Mouse (Mus musculus) embryonic facial prominence, embryonic 11.5 days (tissue): ENCODE measurements around the gene Frmd4a. TPM values are rescaled to one million over a fixed set of nuclear protein-coding genes. Genes with fewer than 3 reads are reported as not detected.
A peak's percentile ranks its signal among the peaks of the same experiment; 100 is the strongest.
"Not testable (repeated sequence)": the region's sequence is repeated elsewhere in the genome, so short reads cannot be mapped to it uniquely, and the experiment has no call there.

Experiments used
- ATAC-seq: fragments of 200-750 bp; cut with Nextera tagmentation; replicated peaks from 2 replicates; pipeline ENCODE4 v1.8.0; 2017; ENCODE audit warnings: low read depth; ENCODE audit not compliant: insufficient number of reproducible peaks, low FRiP score, low TSS enrichment
- DNase-seq: peaks from one replicate; pipeline ENCODE4 v3.0.0-alpha.2; 2015; ENCODE audit warnings: low spot score
- H3K27ac ChIP-seq: fragments of 300-500 bp; sonication (generic); replicated peaks from 2 replicates; pipeline ENCODE4 v1.5.1; 2014; ENCODE audit warnings: mild to moderate bottlenecking, low read depth, low read length, control low read depth
- H3K27me3 ChIP-seq: fragments of 300-500 bp; sonication (generic); 2 replicates; pipeline ENCODE4 v1.6.1; 2014; ENCODE audit warnings: mild to moderate bottlenecking, low read length, moderate library complexity, mixed read lengths; ENCODE audit not compliant: control insufficient read depth, insufficient read depth
- H3K36me3 ChIP-seq: fragments of 300-500 bp; sonication (generic); replicated peaks from 2 replicates; pipeline ENCODE4 v1.6.1; 2014; ENCODE audit warnings: low read depth, mild to moderate bottlenecking, low read length, moderate library complexity, mixed read lengths; ENCODE audit not compliant: control insufficient read depth, insufficient read depth
- H3K4me1 ChIP-seq: fragments of 300-500 bp; sonication (generic); 2 replicates; pipeline ENCODE4 v1.6.1; 2014; ENCODE audit warnings: low read length, mixed read lengths; ENCODE audit not compliant: control insufficient read depth, insufficient read depth
- H3K4me2 ChIP-seq: fragments of 300-500 bp; sonication (generic); 2 replicates; pipeline ENCODE4 v1.6.1; 2014; ENCODE audit warnings: low read depth, mild to moderate bottlenecking, control low read depth, low read length, moderate library complexity
- H3K4me3 ChIP-seq: fragments of 300-500 bp; sonication (generic); 2 replicates; pipeline ENCODE4 v1.5.1; 2014; ENCODE audit warnings: low read depth, low read length, control low read depth
- H3K9ac ChIP-seq: fragments of 300-500 bp; sonication (generic); replicated peaks from 2 replicates; pipeline ENCODE4 v1.6.1; 2014; ENCODE audit warnings: mild to moderate bottlenecking, control low read depth, low read length
- H3K9me3 ChIP-seq: fragments of 300-500 bp; sonication (generic); replicated peaks from 2 replicates; pipeline ENCODE4 v1.6.1; 2016; ENCODE audit warnings: mild to moderate bottlenecking, low read length, inconsistent platforms, mixed read lengths; ENCODE audit not compliant: control insufficient read depth
- WGBS: fragments of 180-500 bp; shearing (Covaris S2); extraction: QIAGEN DNeasy Blood & Tissue Kit; methylation state at CpG from one replicate; pipeline ENCODE4 v1.1.7; 2014; 5-methylcytosine and 5-hydroxymethylcytosine counted together
- polyA plus RNA-seq: library from polyadenylated mRNA; unstranded; fragments of >200 nt; fragmentation: Nextera tagmentation; extraction: Ambion mirVana; gene quantifications from 2 replicates; pipeline ENCODE4 v1.2.1, GENCODE M21; 2014

Gene Frmd4a
- polyA plus RNA-seq, 1 experiment from 2014 or later, result 38.5 TPM

DNA sequence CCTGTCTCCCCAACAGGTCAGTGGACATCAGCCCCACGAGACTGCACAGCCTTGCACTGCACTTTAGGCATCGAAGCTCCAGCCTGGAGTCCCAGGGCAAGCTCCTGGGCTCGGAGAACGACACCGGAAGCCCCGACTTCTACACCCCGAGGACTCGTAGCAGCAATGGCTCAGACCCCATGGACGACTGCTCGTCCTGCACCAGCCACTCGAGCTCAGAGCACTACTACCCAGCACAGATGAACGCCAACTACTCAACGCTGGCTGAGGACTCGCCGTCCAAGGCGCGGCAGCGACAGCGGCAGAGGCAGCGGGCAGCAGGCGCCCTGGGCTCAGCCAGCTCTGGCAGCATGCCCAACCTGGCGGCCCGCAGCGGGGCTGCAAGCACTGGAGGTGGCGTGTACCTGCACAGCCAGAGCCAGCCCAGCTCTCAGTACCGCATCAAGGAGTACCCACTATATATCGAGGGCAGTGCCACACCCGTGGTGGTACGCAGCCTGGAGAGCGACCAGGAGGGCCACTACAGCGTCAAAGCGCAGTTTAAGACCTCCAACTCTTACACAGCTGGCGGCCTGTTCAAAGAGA, 585.9 kb downstream of the Frmd4a start:
- WGBS, result 89% methylated on average over 33 of the region's 33 CpGs

GRCm38 (mm10) chr2:4606559-4606958, 589.0 kb downstream of the Frmd4a start:
- H3K27me3 ChIP-seq, result no peaks in the 10 kb centered on the region
- H3K27ac ChIP-seq, result no peak overlapping the region
- H3K4me1 ChIP-seq, result no peaks in the 10 kb centered on the region
- H3K9me3 ChIP-seq, result no peaks in the 10 kb centered on the region
- no peak for DNase-seq
- no peak for ATAC-seq
- H3K9ac ChIP-seq, result no peak overlapping the region
- H3K36me3 ChIP-seq, result peaks cover 18% of the 10 kb centered on the region
- H3K4me3 ChIP-seq, result no peak overlapping the region
- 90% methylated on average over 3 of the region's 3 CpGs for WGBS
- H3K4me2 ChIP-seq, result no peak overlapping the region

More for the DNA sequence above, 585.9 kb downstream of the Frmd4a start:
- H3K27me3 ChIP-seq, result no peaks in the 10 kb centered on the region
- no peak for DNase-seq
- no peaks in the 10 kb centered on the region; the same call in 1 of the 2 replicates for H3K4me1 ChIP-seq
- no peak overlapping the region for H3K9ac ChIP-seq
- H3K27ac ChIP-seq, result no peak overlapping the region
- peaks cover 15% of the 10 kb centered on the region for H3K36me3 ChIP-seq
- H3K4me2 ChIP-seq, result no peak overlapping the region
- no peaks in the 10 kb centered on the region for H3K9me3 ChIP-seq
- no peak overlapping the region for H3K4me3 ChIP-seq
- no peak for ATAC-seq

- ATAC-seq (no peak), DNase-seq (no peak)
- Histone ChIP-seq H3K4me1 (no peaks in the 10 kb centered on the region), H3K9me3 (no peaks in the 10 kb centered on the region), H3K4me3 (no peak overlapping the region), H3K9ac (no peak overlapping the region), H3K36me3 (peaks cover 15% of the 10 kb centered on the region), H3K27me3 (no peaks in the 10 kb centered on the region), H3K4me2 (no peak overlapping the region), H3K27ac (no peak overlapping the region)
- 78% methylated on average over 3 of the region's 3 CpGs for WGBS
Observed at GRCm38 (mm10) chr2:4608253-4608652, 590.7 kb downstream of the Frmd4a start.

- Histone ChIP-seq H3K4me3 (no peak overlapping the region), H3K36me3 (peaks cover 7% of the 10 kb centered on the region), H3K9me3 (no peaks in the 10 kb centered on the region), H3K4me2 (no peak overlapping the region), H3K4me1 (no peaks in the 10 kb centered on the region), H3K27ac (no peak overlapping the region), H3K9ac (no peak overlapping the region), H3K27me3 (no peaks in the 10 kb centered on the region)
- no peak for DNase-seq
- WGBS, result 91% methylated on average over 10 of the region's 10 CpGs
- no peak for ATAC-seq
Observed at GRCm38 (mm10) chr2:4609433-4609832, 591.9 kb downstream of the Frmd4a start.

GRCm38 (mm10) chr2:4611295-4611694, 593.8 kb downstream of the Frmd4a start:
- peaks cover 3% of the 10 kb centered on the region for H3K36me3 ChIP-seq
- no peak for DNase-seq
- no peak for ATAC-seq
- no peak overlapping the region for H3K27ac ChIP-seq
- H3K27me3 ChIP-seq, result no peaks in the 10 kb centered on the region
- H3K4me3 ChIP-seq, result no peak overlapping the region
- 68% methylated on average over 6 of the region's 6 CpGs for WGBS
- no peaks in the 10 kb centered on the region for H3K4me1 ChIP-seq
- H3K9me3 ChIP-seq, result no peaks in the 10 kb centered on the region
- H3K9ac ChIP-seq, result no peak overlapping the region
- no peak overlapping the region for H3K4me2 ChIP-seq

DNA sequence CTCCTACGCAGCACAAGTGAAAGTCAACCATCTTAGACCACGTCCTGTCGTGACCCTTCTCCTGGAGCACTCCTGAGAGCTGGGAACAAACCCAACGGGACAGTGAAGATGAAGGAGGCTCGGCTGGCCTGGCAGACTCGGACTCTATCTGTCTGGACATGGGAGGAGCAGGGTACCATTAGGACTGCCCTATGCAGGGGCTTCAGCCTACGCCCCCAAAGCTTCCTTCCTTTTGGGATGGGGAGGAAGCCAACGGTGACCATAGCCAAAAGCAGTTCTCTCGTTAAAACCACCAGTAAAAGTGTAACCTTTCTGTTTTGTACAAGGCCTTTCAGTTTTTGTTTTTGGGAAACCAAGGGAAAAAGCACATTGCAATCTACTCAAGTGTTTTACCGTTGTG, 594.2 kb downstream of the Frmd4a start:
- H3K27ac ChIP-seq, result no peak overlapping the region
- 94% methylated on average over 10 of the region's 10 CpGs for WGBS
- H3K9me3 ChIP-seq, result no peaks in the 10 kb centered on the region
- ATAC-seq (no peak), DNase-seq (no peak)
- no peaks in the 10 kb centered on the region for H3K4me1 ChIP-seq
- no peak overlapping the region for H3K4me3 ChIP-seq
- peaks cover 3% of the 10 kb centered on the region for H3K36me3 ChIP-seq
- H3K9ac ChIP-seq, result no peak overlapping the region
- no peaks in the 10 kb centered on the region for H3K27me3 ChIP-seq
- H3K4me2 ChIP-seq, result no peak overlapping the region

- H3K36me3 ChIP-seq, H3K9me3 ChIP-seq, DNase-seq, H3K4me1 ChIP-seq, H3K9ac ChIP-seq, H3K4me2 ChIP-seq, ATAC-seq, H3K4me3 ChIP-seq, H3K27ac ChIP-seq, H3K27me3 ChIP-seq: not testable (repeated sequence)
- WGBS, result 59% methylated on average over 6 of the region's 6 CpGs
Observed at GRCm38 (mm10) chr2:4614276-4614929, 596.9 kb downstream of the Frmd4a start.

- ATAC-seq (0 out of 2 replicates have a peak, but pooled peaks have one; percentile 48), DNase-seq (no peak)
- Histone ChIP-seq H3K36me3 (no peaks in the 10 kb centered on the region; the same call in 1 of the 2 replicates), H3K4me2 (no peak overlapping the region), H3K27ac (no peak overlapping the region), H3K4me3 (no peak overlapping the region), H3K27me3 (no peaks in the 10 kb centered on the region), H3K9me3 (no peaks in the 10 kb centered on the region), H3K4me1 (no peaks in the 10 kb centered on the region), H3K9ac (no peak overlapping the region)
- 89% methylated on average over 2 of the region's 2 CpGs for WGBS
Observed at GRCm38 (mm10) chr2:4615014-4615546, 597.6 kb downstream of the Frmd4a start.
